Mouse (Mus musculus): ENCODE data around the gene Atg4d. TPM values are rescaled to one million over a fixed set of nuclear protein-coding genes. Genes with fewer than 3 reads are reported as not detected.
"Not testable (repeated sequence)": the region's sequence is repeated elsewhere in the genome, so short reads cannot be mapped to it uniquely, and the experiment has no call there.

The Atg4d gene
- total RNA-seq, 1 experiment, result 23.8 TPM

DNA sequence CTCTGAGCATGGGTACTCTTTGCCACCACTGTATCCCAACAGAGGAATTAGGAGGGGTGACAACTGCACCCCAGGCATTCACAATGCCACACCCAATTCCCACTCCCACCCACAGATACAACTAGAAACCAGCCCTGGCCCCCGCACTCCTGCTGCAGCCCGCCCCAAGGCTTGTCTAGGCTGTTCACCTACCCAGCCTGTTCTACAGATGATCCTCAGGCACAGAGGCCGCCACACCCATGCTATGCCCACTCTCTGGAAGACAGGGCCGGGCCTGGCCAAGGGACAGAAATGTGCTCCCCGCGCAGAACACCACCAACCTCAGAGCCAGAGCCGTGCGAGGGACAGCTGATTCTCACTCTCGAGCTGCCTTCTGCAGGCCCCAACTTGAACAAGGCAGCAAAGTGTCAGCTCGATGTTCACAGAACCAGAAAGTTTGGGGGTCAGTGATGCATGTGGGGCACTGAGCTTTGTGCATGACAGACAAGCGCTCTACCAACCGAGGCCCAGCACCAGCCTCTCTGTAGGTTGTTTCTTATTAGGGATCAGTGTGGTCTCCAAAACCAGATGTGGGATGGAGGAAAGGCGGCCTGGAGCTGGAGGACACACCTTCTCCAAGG, 13.9 kb upstream of the Atg4d start:
- Histone ChIP-seq H3K27ac (ENCODE audit: insufficient read depth, low read depth, low read length, poor library complexity, severe bottlenecking) (no peak overlapping the region), H3K4me3 (ENCODE audit: insufficient read depth in 1 of 2, low read depth in 1 of 2, low read length in 2 of 2, poor library complexity in 1 of 2, severe bottlenecking in 1 of 2) (no peak overlapping the region)

DNA sequence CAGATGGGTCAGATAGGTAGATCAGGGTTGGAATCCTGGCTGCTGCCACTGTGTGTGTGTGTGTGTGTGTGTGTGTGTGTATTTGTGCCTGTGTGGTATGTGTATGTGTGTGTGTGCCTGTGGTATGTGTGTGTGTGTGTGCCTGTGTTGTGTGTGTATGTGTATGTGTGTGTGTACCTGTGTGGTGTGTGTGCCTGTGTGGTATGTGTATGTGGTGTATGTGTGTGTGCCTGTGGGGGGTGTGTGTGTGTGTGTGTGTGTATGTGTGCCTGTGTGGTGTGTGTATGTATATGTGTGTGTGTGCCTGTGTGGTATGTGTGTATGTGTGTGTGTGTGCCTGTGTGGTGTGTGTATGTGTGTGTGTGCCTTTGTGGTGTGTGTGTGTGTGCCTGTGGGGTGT, 10.4 kb upstream of the Atg4d start:
- no peak for DNase-seq (ENCODE audit: low read depth, low spot score)

More for the DNA sequence above, 13.9 kb upstream of the Atg4d start:
- H3K36me3 ChIP-seq (ENCODE audit: control insufficient read depth, insufficient read depth, low read length, poor library complexity, severe bottlenecking), result no peaks in the 10 kb centered on the region
- in situ Hi-C loops (cut with MboI; ENCODE audit: low sequenced_read_pairs in 2 of 2, unreplicated experiment in 2 of 2), result no loop called here
- no peak for TF ChIP-seq CHD2 (IDR thresholded peaks at IDR 0.05; ENCODE audit: low read depth, low read length)
- TF ChIP-seq HCFC1 (IDR thresholded peaks at IDR 0.05; ENCODE audit: borderline replicate concordance, insufficient read depth, low read length), result no peak
- no peak for TF ChIP-seq ZNF384 (IDR thresholded peaks at IDR 0.05; ENCODE audit: low read depth, low read length)
- TF ChIP-seq MAFK (IDR thresholded peaks at IDR 0.05; ENCODE audit: insufficient read depth, low read depth, low read length), result no peak
- no peak for TF ChIP-seq ZC3H11A (IDR thresholded peaks at IDR 0.05; ENCODE audit: borderline replicate concordance, low read depth, low read length)
- no peak overlapping the region for H3K9ac ChIP-seq (ENCODE audit: insufficient read depth, low read depth, low read length, poor library complexity, severe bottlenecking)
- H3K9me3 ChIP-seq (ENCODE audit: control insufficient read depth, insufficient read depth, low read depth, low read length), result no peaks in the 10 kb centered on the region
- H3K4me1 ChIP-seq (ENCODE audit: control insufficient read depth in 2 of 2, insufficient read depth in 2 of 2, low read length in 2 of 2, poor library complexity in 1 of 2), result peaks cover 0 to 7% of the 10 kb centered on the region in 2 experiments; a peak in 3 of 4 replicates
- DNase-seq (ENCODE audit: low read depth, low spot score), result no peak

DNA sequence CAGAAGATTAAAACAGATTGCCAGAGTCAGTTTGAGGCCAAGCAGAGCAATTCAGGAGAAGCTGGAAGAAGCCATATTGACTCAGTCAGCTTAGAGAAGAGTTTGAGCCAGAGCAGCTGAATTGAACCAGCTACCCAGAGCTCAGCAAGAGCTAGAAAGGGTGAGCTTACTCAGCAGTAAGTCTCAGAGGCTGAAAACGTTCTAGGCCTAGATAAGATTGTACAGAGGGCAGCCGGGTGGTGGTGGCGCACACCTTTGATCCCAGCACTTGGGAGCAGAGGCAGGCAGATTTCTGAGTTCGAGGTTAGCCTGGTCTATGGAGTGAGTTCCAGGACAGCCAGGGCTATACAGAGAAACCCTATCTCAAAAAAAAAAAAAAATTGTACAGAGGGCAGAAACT, 8.7 kb upstream of the Atg4d start:
- H3K9ac ChIP-seq (ENCODE audit: insufficient read depth, low read depth, low read length, poor library complexity, severe bottlenecking); DNase-seq (ENCODE audit: low read depth, low spot score); H3K4me1 ChIP-seq (ENCODE audit: control insufficient read depth in 2 of 2, insufficient read depth in 2 of 2, low read length in 2 of 2, poor library complexity in 1 of 2); H3K27ac ChIP-seq (ENCODE audit: insufficient read depth, low read depth, low read length, poor library complexity, severe bottlenecking); in situ Hi-C loops (cut with MboI; ENCODE audit: low sequenced_read_pairs in 2 of 2, unreplicated experiment in 2 of 2); H3K9me3 ChIP-seq (ENCODE audit: control insufficient read depth, insufficient read depth, low read depth, low read length); H3K36me3 ChIP-seq (ENCODE audit: control insufficient read depth, insufficient read depth, low read length, poor library complexity, severe bottlenecking); H3K4me3 ChIP-seq (ENCODE audit: insufficient read depth in 1 of 2, low read depth in 1 of 2, low read length in 2 of 2, poor library complexity in 1 of 2, severe bottlenecking in 1 of 2): not testable (repeated sequence)

More for the DNA sequence above, 10.4 kb upstream of the Atg4d start:
- H3K4me3 ChIP-seq (ENCODE audit: insufficient read depth in 1 of 2, low read depth in 1 of 2, low read length in 2 of 2, poor library complexity in 1 of 2, severe bottlenecking in 1 of 2), result no peak overlapping the region
- TF ChIP-seq ZNF384 (IDR thresholded peaks at IDR 0.05; ENCODE audit: low read depth, low read length) (no peak), ZC3H11A (IDR thresholded peaks at IDR 0.05; ENCODE audit: borderline replicate concordance, low read depth, low read length) (no peak), MAFK (IDR thresholded peaks at IDR 0.05; ENCODE audit: insufficient read depth, low read depth, low read length) (no peak), CHD2 (IDR thresholded peaks at IDR 0.05; ENCODE audit: low read depth, low read length) (no peak), HCFC1 (IDR thresholded peaks at IDR 0.05; ENCODE audit: borderline replicate concordance, insufficient read depth, low read length) (no peak)
- no peak overlapping the region for H3K27ac ChIP-seq (ENCODE audit: insufficient read depth, low read depth, low read length, poor library complexity, severe bottlenecking)
- no peaks in the 10 kb centered on the region for H3K36me3 ChIP-seq (ENCODE audit: control insufficient read depth, insufficient read depth, low read length, poor library complexity, severe bottlenecking)
- H3K9me3 ChIP-seq (ENCODE audit: control insufficient read depth, insufficient read depth, low read depth, low read length), result no peaks in the 10 kb centered on the region
- peaks cover 0 to 5% of the 10 kb centered on the region in 2 experiments; a peak in 2 of 4 replicates for H3K4me1 ChIP-seq (ENCODE audit: control insufficient read depth in 2 of 2, insufficient read depth in 2 of 2, low read length in 2 of 2, poor library complexity in 1 of 2)
- in situ Hi-C loops (cut with MboI; ENCODE audit: low sequenced_read_pairs in 2 of 2, unreplicated experiment in 2 of 2), result no loop called here
- no peak overlapping the region for H3K9ac ChIP-seq (ENCODE audit: insufficient read depth, low read depth, low read length, poor library complexity, severe bottlenecking)

DNA sequence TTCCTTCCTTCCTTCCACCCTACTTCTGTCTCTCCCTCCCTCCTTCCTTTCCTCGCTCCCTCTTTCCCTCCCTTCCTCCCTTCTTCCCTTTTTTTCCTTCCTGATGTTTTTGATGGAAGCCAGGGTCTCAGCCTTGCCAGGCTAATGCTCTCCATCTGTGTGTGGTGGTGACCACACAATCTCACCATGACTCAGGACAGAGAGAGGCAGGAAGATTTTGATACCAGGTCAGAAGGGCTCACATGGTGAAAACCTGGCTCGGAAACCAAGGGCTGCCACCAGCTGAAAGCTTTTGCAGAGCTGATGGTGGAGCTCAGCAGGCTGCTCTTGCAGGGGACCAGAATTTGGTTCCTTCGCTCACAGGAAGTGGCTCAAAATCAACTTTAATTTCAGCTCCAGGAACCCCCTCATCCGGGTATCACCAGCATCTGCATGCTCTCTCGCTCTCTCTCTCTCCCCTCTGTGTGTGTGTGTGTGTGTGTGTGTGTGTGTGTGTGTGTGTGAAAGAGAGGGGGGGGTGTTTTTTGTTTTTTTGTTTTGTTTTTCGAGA, 4.5 kb upstream of the Atg4d start:
- in situ Hi-C loops (cut with MboI; ENCODE audit: low sequenced_read_pairs in 2 of 2, unreplicated experiment in 2 of 2), result no loop called here
- TF ChIP-seq HCFC1 (IDR thresholded peaks at IDR 0.05; ENCODE audit: borderline replicate concordance, insufficient read depth, low read length) (no peak), ZC3H11A (IDR thresholded peaks at IDR 0.05; ENCODE audit: borderline replicate concordance, low read depth, low read length) (no peak), ZNF384 (IDR thresholded peaks at IDR 0.05; ENCODE audit: low read depth, low read length) (no peak), MAFK (IDR thresholded peaks at IDR 0.05; ENCODE audit: insufficient read depth, low read depth, low read length) (no peak), CHD2 (IDR thresholded peaks at IDR 0.05; ENCODE audit: low read depth, low read length) (no peak)
- Histone ChIP-seq H3K4me1 (ENCODE audit: control insufficient read depth in 2 of 2, insufficient read depth in 2 of 2, low read length in 2 of 2, poor library complexity in 1 of 2) (peaks cover 4 to 6% of the 10 kb centered on the region in 2 experiments; a peak in 3 of 4 replicates), H3K27ac (ENCODE audit: insufficient read depth, low read depth, low read length, poor library complexity, severe bottlenecking) (no peak overlapping the region), H3K9ac (ENCODE audit: insufficient read depth, low read depth, low read length, poor library complexity, severe bottlenecking) (no peak overlapping the region), H3K4me3 (ENCODE audit: insufficient read depth in 1 of 2, low read depth in 1 of 2, low read length in 2 of 2, poor library complexity in 1 of 2, severe bottlenecking in 1 of 2) (no peak overlapping the region), H3K36me3 (ENCODE audit: control insufficient read depth, insufficient read depth, low read length, poor library complexity, severe bottlenecking) (no peaks in the 10 kb centered on the region), H3K9me3 (ENCODE audit: control insufficient read depth, insufficient read depth, low read depth, low read length) (no peaks in the 10 kb centered on the region)
- DNase-seq (ENCODE audit: low read depth, low spot score), result no peak

Measured in ES-E14 (cell line).